Mouse (Mus musculus): ENCODE measurements around the gene Grpel1. TPM values are rescaled to one million over a fixed set of nuclear protein-coding genes. Genes with fewer than 3 reads are reported as not detected.

The Grpel1 gene
- total RNA-seq, 2 experiments from 2014 or later = 24.0 to 24.5 TPM

DNA sequence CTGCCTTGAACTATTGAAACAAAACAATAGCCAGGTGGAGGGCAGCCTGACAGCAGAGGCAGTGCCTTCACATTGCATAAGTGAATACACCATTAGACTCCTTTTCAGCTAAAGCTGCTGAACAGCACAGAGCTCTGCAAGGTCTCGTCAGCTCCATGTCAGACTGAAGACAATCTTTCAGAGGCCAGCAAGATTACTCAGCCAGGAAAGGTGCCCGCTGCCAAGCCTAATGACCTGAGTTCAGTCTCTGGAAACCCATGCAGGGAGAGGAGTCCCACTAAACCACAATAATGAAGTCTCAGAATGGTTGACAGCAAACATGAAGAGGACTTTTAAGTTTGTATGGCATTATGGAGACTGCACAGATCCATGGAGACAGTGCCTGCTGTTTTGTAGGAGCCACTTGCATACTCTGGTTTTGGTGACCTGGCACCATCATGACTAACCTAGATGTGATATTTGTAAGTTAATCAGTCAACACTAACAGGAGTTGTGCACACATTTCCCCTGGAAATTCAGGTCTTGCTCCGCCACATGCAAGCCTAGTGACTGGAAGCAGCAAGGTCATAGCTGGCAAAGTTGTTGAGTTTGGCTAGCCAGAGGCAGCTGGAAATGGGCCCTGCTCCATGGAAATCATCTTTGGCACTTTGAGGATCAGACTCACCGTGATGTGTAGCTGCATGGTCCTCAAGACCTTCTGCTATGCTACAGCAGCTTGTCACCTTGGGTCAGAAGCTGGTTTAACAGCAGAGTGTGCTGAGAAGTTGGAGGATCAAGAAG is 8.3 kb downstream of the Grpel1 start:
- no peak for TF ChIP-seq CTCF (conservative IDR thresholded peaks at IDR 0.05)
- Histone ChIP-seq H3K27ac (no peak overlapping the region; the same call in 1 of the 2 replicates), H3K4me3 (no peak overlapping the region)
- DNase-seq (ENCODE audit: low spot score in 2 of 2) = no peak

- no peak overlapping the region for H3K4me3 ChIP-seq
- peak; percentile 59 to 76 for DNase-seq (ENCODE audit: low spot score in 2 of 2)
- H3K27ac ChIP-seq = no peak overlapping the region
- peak; percentile 87 for TF ChIP-seq CTCF (conservative IDR thresholded peaks at IDR 0.05)
Observed at GRCm38 (mm10) chr5:36474283-36474682, 9.5 kb downstream of the Grpel1 start.

DNA sequence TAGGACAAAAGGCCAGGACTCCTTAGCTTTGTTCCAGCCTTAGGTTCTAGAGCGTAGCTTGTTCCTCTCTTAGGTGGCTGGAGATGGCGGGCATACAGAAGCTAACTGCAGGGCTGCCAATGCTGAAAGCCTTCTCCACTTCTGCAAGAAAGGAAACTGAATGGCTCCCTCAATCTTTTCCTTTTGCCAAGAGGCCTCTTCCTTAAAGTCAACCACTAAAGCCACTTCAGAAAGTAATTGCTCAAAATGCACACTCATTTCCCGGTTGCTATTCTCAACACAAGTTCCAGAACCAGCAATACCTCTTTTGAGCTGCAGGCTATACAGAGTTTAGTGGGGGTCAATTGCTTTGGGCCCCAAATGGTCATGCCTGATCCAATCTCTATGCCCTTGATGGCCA is 12.7 kb downstream of the Grpel1 start:
- DNase-seq (ENCODE audit: low spot score in 2 of 2) = no peak
- no peak overlapping the region for H3K4me3 ChIP-seq
- 0 out of 2 replicates have a peak overlapping the region, but pooled peaks have one; percentile 32 for H3K27ac ChIP-seq
- no peak for TF ChIP-seq CTCF (conservative IDR thresholded peaks at IDR 0.05)

DNA sequence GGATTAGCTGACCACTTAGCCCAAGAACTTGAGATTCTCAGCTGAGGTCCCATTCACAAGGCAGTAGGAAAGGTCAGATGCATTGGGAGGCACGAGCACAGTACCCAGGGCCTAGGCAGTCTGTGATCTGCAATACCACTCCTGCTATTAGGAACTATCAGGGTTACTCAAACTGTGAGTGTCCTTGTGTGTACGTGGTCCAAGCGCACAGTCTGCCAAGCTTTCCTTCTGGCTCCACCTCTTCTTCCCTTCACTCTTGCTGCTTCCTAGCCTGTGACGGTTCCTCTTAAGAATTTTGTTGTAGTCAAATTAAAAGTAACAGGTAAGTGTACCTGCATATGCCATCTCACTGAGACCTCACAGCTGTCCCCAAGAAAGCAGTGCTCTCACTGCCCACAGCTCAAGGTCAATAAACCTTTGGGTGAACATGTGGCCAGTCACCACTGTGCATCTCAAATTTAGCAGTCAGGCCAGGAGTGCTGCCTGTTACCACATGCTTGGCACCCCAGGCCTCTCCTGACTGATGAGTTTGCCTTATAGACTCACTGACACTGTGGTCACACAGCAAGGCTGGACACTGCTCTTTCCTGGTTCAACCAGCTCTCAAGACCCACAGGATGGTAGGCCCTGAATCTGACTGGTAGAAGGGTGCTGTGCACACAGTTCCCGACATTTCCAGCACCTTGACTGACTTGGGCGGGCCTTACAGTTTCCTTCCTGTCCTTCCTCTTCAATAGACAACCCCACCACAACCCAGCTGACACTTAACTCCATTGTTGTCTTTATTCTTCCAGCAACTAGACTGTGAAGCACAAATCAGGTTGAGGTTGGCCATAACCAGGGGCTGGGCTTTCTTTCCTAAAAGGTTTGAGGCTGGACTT is 14.0 kb downstream of the Grpel1 start:
- no peak for TF ChIP-seq CTCF (conservative IDR thresholded peaks at IDR 0.05)
- Histone ChIP-seq H3K4me3 (no peak overlapping the region), H3K27ac (peak overlapping the region; percentile 32; the same call in 1 of the 2 replicates)
- DNase-seq (ENCODE audit: low spot score in 2 of 2) = no peak

DNA sequence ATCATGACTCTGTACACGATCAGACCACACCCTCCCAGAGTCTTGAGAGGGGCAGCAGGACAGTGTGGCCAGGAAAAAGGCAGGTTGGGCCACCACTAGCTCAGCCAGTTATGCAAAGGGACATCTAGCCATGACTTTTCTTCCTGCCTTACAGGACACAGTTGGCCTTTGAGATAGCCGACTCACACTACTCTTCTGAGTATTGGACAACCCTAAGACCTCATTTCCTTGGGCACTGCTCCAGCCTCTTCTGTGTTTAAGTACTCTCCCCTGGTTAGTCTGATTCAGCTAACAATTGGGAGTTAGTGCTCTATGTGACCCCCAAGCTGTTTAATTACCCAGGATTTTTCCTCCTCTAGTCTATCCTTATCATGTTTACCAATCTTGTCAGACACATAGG is 14.9 kb downstream of the Grpel1 start:
- no peak for TF ChIP-seq CTCF (conservative IDR thresholded peaks at IDR 0.05)
- Histone ChIP-seq H3K4me3 (no peak overlapping the region), H3K27ac (peak overlapping the region; percentile 32; the same call in 1 of the 2 replicates)
- no peak for DNase-seq (ENCODE audit: low spot score in 2 of 2)

GRCm38 (mm10) chr5:36480398-36480797 is 15.6 kb downstream of the Grpel1 start:
- Histone ChIP-seq H3K4me3 (no peak overlapping the region), H3K27ac (0 out of 2 replicates have a peak overlapping the region, but pooled peaks have one; percentile 15)
- no peak for DNase-seq (ENCODE audit: low spot score in 2 of 2)
- TF ChIP-seq CTCF (conservative IDR thresholded peaks at IDR 0.05) = no peak

GRCm38 (mm10) chr5:36481114-36481513 is 16.3 kb downstream of the Grpel1 start:
- no peak overlapping the region for H3K4me3 ChIP-seq
- TF ChIP-seq CTCF (conservative IDR thresholded peaks at IDR 0.05) = peak; percentile 56
- H3K27ac ChIP-seq = no peak overlapping the region
- no peak for DNase-seq (ENCODE audit: low spot score in 2 of 2)

DNA sequence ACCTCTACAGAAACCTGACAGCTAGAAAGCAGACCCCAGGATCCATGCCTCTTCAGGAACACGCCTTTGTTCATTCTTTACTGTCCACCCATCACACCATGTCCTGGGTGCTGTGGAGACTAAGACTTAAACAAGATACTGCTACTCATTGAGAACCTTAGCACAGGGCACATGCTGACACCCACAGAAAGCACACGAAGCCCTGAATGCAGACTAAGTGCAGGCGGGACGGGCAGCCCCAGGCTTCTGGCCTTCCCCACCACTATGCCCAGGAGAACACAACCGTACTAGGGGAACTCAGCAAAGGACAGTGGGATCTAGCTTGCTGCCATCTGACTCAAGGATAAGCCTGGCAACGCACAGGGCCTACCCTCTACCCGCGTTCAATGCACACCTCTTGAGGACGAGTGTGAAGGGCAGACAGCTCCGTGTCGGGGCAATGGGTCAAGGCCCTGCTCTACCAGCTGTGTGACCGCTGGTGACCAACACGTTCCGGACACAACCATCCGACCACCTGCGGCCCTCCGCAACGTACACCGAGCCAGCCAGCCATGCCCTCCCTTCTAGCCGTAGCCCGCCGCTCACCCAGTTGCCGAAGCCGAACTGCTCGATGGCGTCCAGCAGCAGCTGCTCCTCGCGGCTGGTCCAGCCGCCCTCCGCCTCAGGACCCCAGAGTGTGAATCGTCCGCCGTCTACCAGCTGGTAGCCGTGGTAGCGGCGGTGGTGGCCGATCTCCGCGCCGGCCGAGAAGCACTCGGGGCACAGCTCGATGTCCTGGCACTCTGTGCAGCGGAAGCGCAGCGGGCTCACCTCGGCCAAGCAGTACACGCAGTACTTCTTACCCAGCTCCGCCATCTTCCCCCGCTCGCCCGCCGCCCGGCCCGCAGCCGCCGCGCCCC is 18.7 kb downstream of the Grpel1 start:
- H3K4me3 ChIP-seq = peak overlapping the region; percentile 95
- no peak for DNase-seq (ENCODE audit: low spot score in 2 of 2)
- TF ChIP-seq CTCF (conservative IDR thresholded peaks at IDR 0.05) = no peak
- H3K27ac ChIP-seq = peak overlapping the region; percentile 95

DNA sequence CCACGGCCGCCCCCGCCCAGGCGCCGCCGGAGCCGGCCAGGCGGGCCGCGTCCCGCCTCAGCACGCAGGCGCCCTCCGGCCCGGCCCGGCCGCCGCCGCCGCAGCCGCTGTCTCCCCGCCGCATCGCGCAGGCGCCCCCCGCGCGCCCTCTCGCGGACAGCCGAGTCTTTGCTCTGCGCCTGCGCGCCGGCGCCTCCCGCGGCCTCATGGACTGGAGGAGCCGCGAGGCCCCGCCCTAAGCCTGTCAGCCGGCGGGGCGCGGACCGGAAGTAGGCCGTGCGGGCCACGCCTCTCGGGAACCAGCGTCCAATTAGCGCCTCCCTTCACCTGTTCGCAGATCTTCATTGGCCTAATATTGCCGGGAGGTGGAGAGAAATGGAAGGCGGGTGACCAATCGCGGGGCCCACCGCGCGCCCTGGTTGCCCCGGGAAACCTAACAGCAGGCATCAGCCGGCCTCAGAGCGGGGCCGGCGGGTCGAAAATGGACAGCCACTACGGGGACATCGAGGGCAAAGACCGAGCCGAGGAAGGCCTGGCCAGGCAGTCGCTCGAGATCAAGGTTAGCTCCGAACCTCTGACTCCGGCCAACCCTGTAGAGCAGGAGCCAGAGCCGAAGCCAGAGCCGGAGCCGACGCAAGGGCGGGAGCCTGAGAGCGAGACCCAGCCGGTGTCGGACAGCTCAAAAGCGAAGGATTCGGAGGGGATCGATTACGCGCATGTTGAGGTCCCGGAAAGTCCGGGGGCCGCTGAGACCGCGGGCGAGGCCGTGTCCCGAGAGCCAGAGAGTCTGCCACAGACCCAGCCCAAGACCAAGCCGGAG is 19.6 kb downstream of the Grpel1 start, which contains the start of the genes Tada2b and Ccdc96:
TSS of gene Tada2b (minus strand) at position 115 of the 820 bp plus-strand sequence.
TSS of gene Ccdc96 (plus strand) at position 418 of the 820 bp plus-strand sequence.
- Histone ChIP-seq H3K4me3 (peak within 1 kb of the TSS; percentile 95), H3K27ac (peak within 1 kb of the TSS; percentile 95)
- peak; percentile 96 to 99 for DNase-seq (ENCODE audit: low spot score in 2 of 2)
- peak; percentile 73 for TF ChIP-seq CTCF (conservative IDR thresholded peaks at IDR 0.05)

- no peak for DNase-seq (ENCODE audit: low spot score in 2 of 2)
- peak overlapping the region; percentile 74 for H3K4me3 ChIP-seq
- H3K27ac ChIP-seq = no peak overlapping the region
- TF ChIP-seq CTCF (conservative IDR thresholded peaks at IDR 0.05) = no peak
Observed at GRCm38 (mm10) chr5:36485306-36485705, 20.5 kb downstream of the Grpel1 start.

DNA sequence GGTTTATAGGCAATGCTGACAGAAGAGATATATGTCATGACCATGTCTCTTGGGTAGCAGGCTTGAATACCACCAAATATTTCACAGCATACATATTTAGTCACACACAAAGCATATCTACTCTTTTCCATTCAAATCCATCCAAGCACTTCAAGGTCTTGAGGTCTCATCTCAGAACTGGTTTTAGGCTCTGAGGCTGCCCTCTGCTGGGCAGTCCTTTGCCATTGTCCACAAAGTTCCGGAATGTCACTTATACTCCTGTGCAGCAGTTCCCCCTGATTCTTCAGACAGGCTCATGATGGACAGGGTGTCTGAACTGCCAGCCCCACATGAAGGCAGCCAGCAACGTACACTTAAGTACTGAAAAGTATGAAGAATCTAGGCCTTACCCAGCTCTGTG is 24.4 kb downstream of the Grpel1 start:
- DNase-seq (ENCODE audit: low spot score in 2 of 2) = no peak
- Histone ChIP-seq H3K4me3 (no peak overlapping the region), H3K27ac (no peak overlapping the region)
- peak; percentile 71 for TF ChIP-seq CTCF (conservative IDR thresholded peaks at IDR 0.05)
